Mouse (Mus musculus): ENCODE measurements around the gene Rfc1.
A peak's percentile ranks its signal among the peaks of the same experiment; 100 is the strongest.

GRCm38 (mm10) chr5:65326212-65326611 lies 9.3 kb downstream of the Rfc1 start:
- TF ChIP-seq ETS1 (IDR thresholded peaks at IDR 0.05; ENCODE audit: low read depth, low read length) (peak; percentile 59), GATA1 (IDR thresholded peaks at IDR 0.05; ENCODE audit: low read depth, low read length) (no peak), CTCF (IDR thresholded peaks at IDR 0.05 in 2 of 3, conservative IDR thresholded peaks at IDR 0.05 in 1 of 3; ENCODE audit: control insufficient read depth in 1 of 3, insufficient read depth in 1 of 3, low read depth in 2 of 3, low read length in 3 of 3, poor library complexity in 1 of 3, severe bottlenecking in 1 of 3) (no peak), MAFK (IDR thresholded peaks at IDR 0.05; ENCODE audit: borderline replicate concordance, low read depth, low read length) (no peak), POLR2AphosphoS2 (IDR thresholded peaks at IDR 0.05; ENCODE audit: low read length) (no peak), MAZ (IDR thresholded peaks at IDR 0.05; ENCODE audit: low read depth, low read length) (no peak), MAX (IDR thresholded peaks at IDR 0.05; ENCODE audit: low read length) (no peak), TCF12 (IDR thresholded peaks at IDR 0.05; ENCODE audit: low read depth, low read length) (no peak), EP300 (IDR thresholded peaks at IDR 0.05; ENCODE audit: low read depth in 1 of 2, low read length in 2 of 2) (no peak), POLR2A (IDR thresholded peaks at IDR 0.05; ENCODE audit: control insufficient read depth in 1 of 2, insufficient read depth in 1 of 2, low read depth in 1 of 2, low read length in 2 of 2, poor library complexity in 1 of 2) (no peak), ZC3H11A (IDR thresholded peaks at IDR 0.05; ENCODE audit: low read depth, low read length) (no peak), USF2 (IDR thresholded peaks at IDR 0.05; ENCODE audit: borderline replicate concordance in 1 of 2, insufficient read depth in 1 of 2, low read depth in 1 of 2, low read length in 2 of 2) (no peak)
